Mouse (Mus musculus) intestine, embryonic 16.5 days (tissue): ENCODE measurements around the gene Duxbl3. TPM values are rescaled to one million over a fixed set of nuclear protein-coding genes. Genes with fewer than 3 reads are reported as not detected.

Experiments
- ATAC-seq: fragments of 200-750 bp; cut with Nextera tagmentation; 2 replicates; pipeline ENCODE4 v1.8.0; 2017; ENCODE audit warnings: moderate TSS enrichment, moderate library complexity
- H3K27ac ChIP-seq: fragments of 300-500 bp; sonication (generic); 2 replicates; pipeline ENCODE4 v1.5.1; 2014; ENCODE audit warnings: mild to moderate bottlenecking, low read length
- H3K27me3 ChIP-seq: fragments of 300-500 bp; sonication (generic); replicated peaks from 2 replicates; pipeline ENCODE4 v1.6.1; 2014; ENCODE audit warnings: low read length, control low read depth, mixed read lengths; ENCODE audit not compliant: control insufficient read depth, insufficient read depth
- H3K36me3 ChIP-seq: fragments of 300-500 bp; sonication (generic); 2 replicates; pipeline ENCODE4 v1.6.1; 2014; ENCODE audit warnings: low read length, control low read depth; ENCODE audit not compliant: control insufficient read depth, insufficient read depth
- H3K4me1 ChIP-seq: fragments of 300-500 bp; sonication (generic); 2 replicates; pipeline ENCODE4 v1.6.1; 2014; ENCODE audit warnings: low read length, control low read depth, mixed read lengths; ENCODE audit not compliant: control insufficient read depth, insufficient read depth
- H3K4me2 ChIP-seq: fragments of 300-500 bp; sonication (generic); 2 replicates; pipeline ENCODE4 v1.6.1; 2014; ENCODE audit warnings: low read depth, low read length, control low read depth
- H3K4me3 ChIP-seq: fragments of 300-500 bp; sonication (generic); 2 replicates; pipeline ENCODE4 v1.5.1; 2014; ENCODE audit warnings: mild to moderate bottlenecking, low read length
- H3K9ac ChIP-seq: fragments of 300-500 bp; sonication (generic); 2 replicates; pipeline ENCODE4 v1.6.1; 2014; ENCODE audit warnings: low read depth, low read length
- H3K9me3 ChIP-seq: fragments of 300-500 bp; sonication (generic); 2 replicates; pipeline ENCODE4 v1.6.1; 2016; ENCODE audit warnings: low read length, control low read depth; ENCODE audit not compliant: control insufficient read depth
- WGBS: fragments of 180-500 bp; shearing (Covaris S2); extraction: QIAGEN DNeasy Blood & Tissue Kit; methylation state at CpG from one replicate; pipeline ENCODE4 v1.1.7; 2014; 5-methylcytosine and 5-hydroxymethylcytosine counted together
- polyA plus RNA-seq: library from polyadenylated mRNA; unstranded; fragments of >200 nt; fragmentation: Nextera tagmentation; extraction: Ambion mirVana; gene quantifications from 2 replicates; pipeline ENCODE4 v1.2.1, GENCODE M21; 2015

Gene Duxbl3
- polyA plus RNA-seq, 1 experiment from 2014 or later = 0.27 TPM

DNA sequence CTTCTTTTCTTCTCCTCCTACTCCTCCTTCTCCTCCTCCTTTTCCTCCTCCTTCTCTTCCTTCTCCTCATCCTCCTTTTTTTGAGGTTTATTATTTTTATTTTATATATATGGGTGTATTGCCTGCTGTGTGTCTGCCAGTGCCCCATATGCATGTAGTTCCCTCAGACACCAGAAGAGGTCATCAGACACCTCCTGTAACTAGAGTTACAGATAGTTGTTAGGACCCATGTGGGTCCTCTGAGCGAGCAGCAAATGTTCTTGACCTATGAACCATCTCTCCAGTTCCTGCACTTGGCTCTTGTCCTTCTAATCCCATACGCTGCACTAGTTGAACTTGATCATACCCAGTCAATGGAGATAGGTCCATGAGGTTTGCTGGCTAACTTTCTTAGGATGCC is 48.3 kb downstream of the Duxbl3 start:
- ATAC-seq = no peak
- Histone ChIP-seq H3K4me1 (no peaks in the 10 kb centered on the region), H3K9me3 (no peaks in the 10 kb centered on the region), H3K4me2 (no peak overlapping the region), H3K4me3 (no peak overlapping the region), H3K36me3 (no peaks in the 10 kb centered on the region), H3K9ac (no peak overlapping the region), H3K27ac (no peak overlapping the region), H3K27me3 (no peaks in the 10 kb centered on the region)
- 48% methylated on average over 2 of the region's 2 CpGs for WGBS

DNA sequence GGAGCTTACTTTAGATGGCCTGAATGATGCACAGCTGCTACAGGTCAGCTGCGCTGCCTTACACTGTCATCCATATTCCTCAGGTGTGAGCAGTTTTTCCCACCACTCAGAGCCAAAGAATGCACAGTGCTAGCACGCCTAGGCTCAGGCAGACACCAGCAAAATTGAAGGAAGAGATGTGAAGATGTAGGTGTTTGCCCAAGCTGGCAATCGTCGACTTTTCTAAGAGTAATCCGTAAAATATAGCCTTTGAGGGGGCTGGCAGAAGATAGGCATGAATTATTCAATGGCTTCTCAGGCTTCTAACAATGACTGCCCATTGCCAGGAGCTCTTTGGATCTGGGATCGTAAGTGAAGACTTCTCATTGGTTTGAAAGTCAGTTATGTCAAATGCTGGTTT is 51.1 kb downstream of the Duxbl3 start:
- Histone ChIP-seq H3K4me2 (no peak overlapping the region), H3K36me3 (no peaks in the 10 kb centered on the region), H3K4me1 (no peaks in the 10 kb centered on the region), H3K4me3 (no peak overlapping the region), H3K27me3 (no peaks in the 10 kb centered on the region), H3K27ac (no peak overlapping the region), H3K9me3 (no peaks in the 10 kb centered on the region), H3K9ac (no peak overlapping the region)
- WGBS = 89% methylated on average over 6 of the region's 6 CpGs
- ATAC-seq = no peak

DNA sequence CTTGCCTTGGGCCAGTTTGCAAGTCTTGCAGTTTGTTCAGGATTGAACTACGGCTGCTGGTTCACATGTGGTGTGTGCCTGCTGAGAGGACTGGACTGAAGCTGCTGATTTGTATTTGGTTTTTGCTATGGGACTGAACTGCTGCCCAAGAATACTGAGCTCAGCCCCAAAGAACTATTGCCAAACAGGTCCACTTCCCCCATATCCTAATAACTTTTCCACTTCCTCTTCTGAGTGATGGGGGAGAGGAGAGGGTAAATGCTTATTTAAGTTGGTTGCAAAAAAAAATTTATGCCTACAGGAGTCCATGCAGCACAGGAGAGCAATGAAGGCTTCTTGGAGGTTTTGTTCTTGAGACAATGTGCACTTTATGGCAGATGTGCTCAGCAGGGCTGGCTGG is 51.7 kb downstream of the Duxbl3 start:
- Histone ChIP-seq H3K36me3 (no peaks in the 10 kb centered on the region), H3K4me3 (no peak overlapping the region), H3K4me1 (no peaks in the 10 kb centered on the region), H3K9ac (no peak overlapping the region), H3K9me3 (no peaks in the 10 kb centered on the region), H3K27me3 (no peaks in the 10 kb centered on the region), H3K4me2 (no peak overlapping the region), H3K27ac (no peak overlapping the region)
- no peak for ATAC-seq
- WGBS = 86% methylated on average over 1 of the region's 1 CpGs

- H3K27ac ChIP-seq = no peak overlapping the region
- H3K36me3 ChIP-seq = no peaks in the 10 kb centered on the region
- H3K4me1 ChIP-seq = no peaks in the 10 kb centered on the region
- H3K9me3 ChIP-seq = no peaks in the 10 kb centered on the region
- H3K27me3 ChIP-seq = no peaks in the 10 kb centered on the region
- 51% methylated on average over 3 of the region's 3 CpGs for WGBS
- no peak overlapping the region for H3K9ac ChIP-seq
- H3K4me3 ChIP-seq = no peak overlapping the region
- H3K4me2 ChIP-seq = no peak overlapping the region
- ATAC-seq = no peak
These were observed 58.5 kb downstream of the Duxbl3 start for GRCm38 (mm10) chr14:26316246-26316730.

Other genes starting within 250 kb of the Duxbl3 start
- 21.4 and 24.3 TPM in 2 replicates for gene Gm9780, start 215.3 kb upstream of the Duxbl3 start, polyA plus RNA-seq
- 56.1 and 61.1 TPM in 2 replicates for gene Tmem254c, start 190.6 kb upstream of the Duxbl3 start, polyA plus RNA-seq
- not detected in 2 replicates for gene Cphx2, start 176.4 kb upstream of the Duxbl3 start, polyA plus RNA-seq
- gene Cphx3, start 175.7 kb upstream of the Duxbl3 start, polyA plus RNA-seq = 0.21 TPM in 1 of 2 replicates, not detected in the other
- 0.70 TPM in 1 of 2 replicates, not detected in the other for gene Duxbl2, start 139.6 kb upstream of the Duxbl3 start, polyA plus RNA-seq
- gene Plac9b, start 75.5 kb upstream of the Duxbl3 start, polyA plus RNA-seq = 16.6 and 19.8 TPM in 2 replicates
- 72.5 and 75.5 TPM in 2 replicates for gene Tmem254b, start 50.9 kb upstream of the Duxbl3 start, polyA plus RNA-seq